Mouse (Mus musculus): ENCODE measurements around the gene Itgb5. TPM values are rescaled to one million over a fixed set of nuclear protein-coding genes. Genes with fewer than 3 reads are reported as not detected.

The Itgb5 gene
- total RNA-seq (2023): under 1 TPM; 0.59 to 0.81 TPM

GRCm38 (mm10) chr16:33829301-33829831 is at the start of gene Itgb5:
TSS of gene Itgb5 (plus strand) at chr16:33829665.

DNA sequence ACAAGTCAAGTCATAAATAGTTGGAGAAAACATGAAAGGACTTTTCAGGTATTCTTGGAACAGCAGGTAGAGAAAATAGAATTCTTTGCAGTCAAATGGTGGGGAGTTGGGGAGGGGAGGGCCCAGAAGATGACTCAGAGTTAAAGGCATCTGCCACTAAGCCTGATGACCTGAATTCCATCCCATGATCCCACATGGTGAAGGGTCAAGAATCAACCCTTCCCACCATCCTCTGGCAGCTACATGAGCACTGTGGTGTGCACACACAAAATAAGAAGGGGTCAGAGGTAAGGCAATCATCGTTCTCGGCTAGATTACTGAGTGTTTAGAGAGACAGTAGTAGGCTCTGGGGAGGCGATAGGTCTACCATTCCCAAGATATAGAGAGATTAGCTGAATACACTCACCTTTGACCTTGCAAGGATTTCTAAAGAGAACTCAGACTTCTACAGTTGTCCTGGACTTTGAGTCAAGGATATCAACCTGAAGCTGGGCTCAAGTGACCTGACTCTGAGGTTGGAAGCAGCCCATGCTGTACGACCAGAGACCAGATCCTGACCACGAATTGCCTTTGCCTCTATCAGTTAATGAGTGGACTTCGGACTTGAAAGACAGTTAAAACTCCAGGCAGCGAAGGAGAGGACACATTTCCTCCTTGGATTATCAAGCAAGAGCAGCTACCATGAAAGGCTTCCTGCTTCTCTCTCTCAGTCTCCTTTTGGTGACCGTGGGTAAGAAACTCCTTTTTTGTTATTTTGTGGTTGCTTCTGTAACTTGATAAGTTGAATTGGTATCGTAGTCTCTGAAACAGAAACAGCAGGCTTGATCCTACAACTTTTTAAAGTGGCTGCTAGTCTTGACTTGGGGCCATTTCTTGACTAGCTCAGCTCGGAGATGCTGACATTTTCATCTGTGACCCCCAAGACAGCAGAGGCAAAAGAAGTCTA is 35.3 kb upstream of the Itgb5 start, which contains the start of gene Muc13:
Gene Muc13, plus strand, starts transcription at position 192 of the 946 bp plus-strand sequence.

DNA sequence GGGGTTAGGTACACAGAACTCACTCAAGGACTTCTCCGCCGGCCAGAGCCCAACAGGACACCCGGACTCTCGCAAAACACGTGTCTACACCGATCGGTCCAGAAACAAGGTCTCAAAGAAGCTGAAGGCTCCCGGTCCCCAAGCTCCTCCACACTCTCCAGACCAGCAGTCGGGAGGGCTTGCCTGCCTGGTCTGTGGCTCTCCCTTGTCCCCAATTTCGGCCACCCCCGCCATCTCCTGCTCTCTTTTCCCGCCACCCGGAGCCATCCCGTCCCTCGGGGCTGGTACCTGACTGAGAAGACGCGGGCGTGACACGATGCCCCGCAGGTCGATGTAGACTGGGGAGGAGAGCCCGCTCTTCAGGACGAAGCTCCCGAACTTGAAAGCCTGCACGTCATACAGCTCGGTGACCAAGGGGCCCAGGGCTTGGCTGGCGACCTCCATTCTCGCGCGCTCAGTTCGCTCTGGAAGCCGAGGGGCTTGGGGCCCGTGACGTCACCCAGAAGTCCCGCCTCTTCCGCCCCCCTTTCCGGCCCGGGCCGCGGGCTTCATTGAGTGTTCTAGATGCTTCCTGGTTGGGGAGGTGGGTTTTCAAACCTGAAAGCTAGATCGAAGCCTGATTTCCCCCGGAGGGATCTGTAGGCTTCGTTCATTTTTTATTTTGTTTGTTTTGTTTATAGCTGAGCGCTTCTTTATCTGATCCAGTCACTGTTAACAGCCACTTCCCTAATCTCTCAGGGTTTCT is 137.2 kb downstream of the Itgb5 start, which contains the start of gene Umps:
Gene Umps, minus strand, starts transcription at position 501 of the 745 bp plus-strand sequence.

Other genes starting within 250 kb of the Itgb5 start
- 100 to 1,000 TPM; 108 to 109 TPM for gene Heg1, start 145.3 kb upstream of the Itgb5 start, total RNA-seq (2023)
- under 1 TPM in 1 of 2 experiments, not detected in 1; 0.24 TPM for gene Muc13, start 35.6 kb upstream of the Itgb5 start, total RNA-seq (2023)
- 10 to 100 TPM; 18.2 to 19.7 TPM for gene Umps, start 137.4 kb downstream of the Itgb5 start, total RNA-seq (2023)

Data from B cell, adult 67 days (primary cell).